Mouse (Mus musculus): Measurements from ENCODE around the gene Me1. TPM values are rescaled to one million over a fixed set of nuclear protein-coding genes. Genes with fewer than 3 reads are reported as not detected.

Me1 gene
- polyA plus RNA-seq, 1 experiment from 2014 or later, result 22.9 TPM

DNA sequence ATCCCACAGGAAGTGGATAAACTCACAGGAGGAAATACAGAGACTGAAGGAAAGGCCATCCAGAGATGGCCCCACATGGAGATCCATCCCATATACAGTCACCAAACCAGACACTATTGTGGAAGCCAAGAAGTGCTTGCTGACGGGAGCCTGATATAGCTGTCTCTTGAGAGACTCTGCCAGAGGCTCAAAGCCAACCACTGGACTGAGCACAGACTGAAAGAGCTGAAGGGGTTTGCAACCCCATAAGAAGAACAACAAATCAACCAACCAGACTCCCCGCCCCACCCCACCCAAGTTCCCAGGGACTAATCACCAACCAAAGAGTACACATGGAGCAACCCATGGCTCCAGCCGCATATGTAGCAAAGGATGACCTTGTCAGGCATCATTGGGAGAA lies 19.5 kb downstream of the Me1 start:
- H3K27me3 ChIP-seq (replicated peaks), result no peaks in the 10 kb centered on the region
- H3K4me1 ChIP-seq (replicated peaks), result no peaks in the 10 kb centered on the region

DNA sequence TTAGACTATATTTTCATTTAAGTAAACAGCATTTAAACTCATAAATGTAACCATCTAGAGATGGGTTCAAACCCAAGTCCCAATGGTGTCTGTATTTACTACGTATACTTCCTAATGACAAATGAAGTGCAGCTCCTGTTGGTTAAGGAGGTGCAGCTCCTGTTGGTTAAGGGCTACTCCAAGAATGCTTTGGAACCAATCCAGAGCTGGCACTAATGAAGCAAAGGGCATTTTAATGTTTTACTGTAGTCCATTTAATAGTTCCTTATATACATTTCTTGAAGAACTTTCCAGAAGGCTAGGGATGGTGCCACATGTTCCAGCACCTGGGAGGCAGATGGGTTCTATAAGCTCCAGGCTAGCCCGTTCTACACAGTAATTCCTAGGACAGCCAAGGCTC lies 20.3 kb downstream of the Me1 start:
- H3K27ac ChIP-seq, result no peak overlapping the region
- H3K27me3 ChIP-seq (replicated peaks), result no peaks in the 10 kb centered on the region
- H3K9ac ChIP-seq, result no peak overlapping the region
- no peak overlapping the region for H3K4me2 ChIP-seq (replicated peaks)
- H3K4me1 ChIP-seq (replicated peaks), result no peaks in the 10 kb centered on the region
- H3K9me3 ChIP-seq, result no peaks in the 10 kb centered on the region
- H3K4me3 ChIP-seq (replicated peaks), result no peak overlapping the region
- H3K36me3 ChIP-seq, result no peaks in the 10 kb centered on the region
- 94% methylated on average over 2 of the region's 2 CpGs for WGBS
- ATAC-seq, result no peak

More for the DNA sequence above, 19.5 kb downstream of the Me1 start:
- Histone ChIP-seq H3K4me3 (replicated peaks) (no peak overlapping the region), H3K9me3 (no peaks in the 10 kb centered on the region), H3K9ac (no peak overlapping the region), H3K27ac (no peak overlapping the region), H3K4me2 (replicated peaks) (no peak overlapping the region), H3K36me3 (no peaks in the 10 kb centered on the region)
- ATAC-seq, result no peak
- 91% methylated on average over 3 of the region's 3 CpGs for WGBS

DNA sequence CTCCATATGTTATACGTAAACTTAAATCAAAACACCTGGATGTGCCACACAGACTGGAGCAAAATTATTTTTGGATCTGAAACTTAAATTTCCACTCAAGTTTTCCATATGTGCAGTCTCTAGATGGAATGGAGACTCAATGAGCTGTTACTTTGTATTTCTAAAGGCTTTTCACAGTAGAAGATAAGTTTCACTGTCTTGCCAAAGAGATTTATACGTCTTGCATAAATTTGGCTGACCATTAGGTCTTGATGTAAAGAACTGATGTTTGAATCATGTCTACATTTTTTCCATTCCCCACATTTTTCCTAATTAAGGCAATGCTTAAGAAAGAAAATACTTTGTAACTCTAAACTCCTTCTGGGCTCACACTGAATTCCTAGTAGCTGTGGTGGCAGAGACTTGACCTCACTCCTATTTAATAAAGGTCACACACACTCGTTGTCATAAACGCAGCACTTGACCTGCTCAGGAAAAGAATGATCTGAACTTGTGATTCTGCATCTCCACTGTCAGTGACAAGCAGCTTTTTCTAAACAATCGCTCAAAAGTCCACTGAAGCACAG lies 22.8 kb downstream of the Me1 start:
- Histone ChIP-seq H3K36me3 (no peaks in the 10 kb centered on the region), H3K9me3 (no peaks in the 10 kb centered on the region), H3K27ac (no peak overlapping the region), H3K9ac (no peak overlapping the region), H3K4me3 (replicated peaks) (no peak overlapping the region), H3K4me2 (replicated peaks) (no peak overlapping the region), H3K27me3 (replicated peaks) (no peaks in the 10 kb centered on the region), H3K4me1 (replicated peaks) (no peaks in the 10 kb centered on the region)
- no peak for ATAC-seq
- 64% methylated on average over 5 of the region's 5 CpGs for WGBS

DNA sequence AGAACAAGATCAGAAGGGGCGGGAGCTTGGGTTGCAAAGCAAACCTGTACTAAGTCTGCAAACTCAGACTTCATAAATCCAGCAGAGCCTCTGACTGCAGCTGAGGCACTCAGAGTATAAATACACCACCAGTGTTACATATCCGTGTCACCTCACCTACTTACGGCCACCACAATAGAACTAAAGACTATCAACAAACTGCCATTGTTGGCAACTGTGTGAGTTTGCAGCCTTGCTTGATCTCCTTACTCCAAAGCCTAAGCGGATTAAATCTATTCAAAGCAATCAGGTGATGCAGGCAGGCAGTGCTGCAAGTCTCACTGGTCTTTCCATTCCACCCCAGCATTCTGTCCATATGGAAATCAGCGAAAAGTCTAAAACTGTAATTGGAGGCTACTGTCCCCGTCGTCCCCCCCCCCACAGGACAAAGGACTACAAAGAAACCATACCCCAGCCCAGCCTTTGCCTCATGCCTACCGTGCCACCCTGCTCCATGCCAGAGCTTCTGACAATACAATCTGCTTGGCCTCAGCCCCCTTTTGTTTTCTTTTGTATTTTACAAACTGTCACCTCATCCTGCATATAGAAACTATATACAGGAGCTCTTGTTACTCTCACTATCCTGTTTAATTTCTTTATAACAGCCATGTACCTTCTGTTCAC lies 27.0 kb downstream of the Me1 start:
- ATAC-seq, result no peak
- 59% methylated on average over 8 of the region's 8 CpGs for WGBS
- Histone ChIP-seq H3K9me3 (no peaks in the 10 kb centered on the region), H3K4me1 (replicated peaks) (no peaks in the 10 kb centered on the region), H3K27ac (no peak overlapping the region), H3K27me3 (replicated peaks) (no peaks in the 10 kb centered on the region), H3K4me3 (replicated peaks) (no peak overlapping the region), H3K4me2 (replicated peaks) (no peak overlapping the region), H3K36me3 (no peaks in the 10 kb centered on the region), H3K9ac (no peak overlapping the region)

DNA sequence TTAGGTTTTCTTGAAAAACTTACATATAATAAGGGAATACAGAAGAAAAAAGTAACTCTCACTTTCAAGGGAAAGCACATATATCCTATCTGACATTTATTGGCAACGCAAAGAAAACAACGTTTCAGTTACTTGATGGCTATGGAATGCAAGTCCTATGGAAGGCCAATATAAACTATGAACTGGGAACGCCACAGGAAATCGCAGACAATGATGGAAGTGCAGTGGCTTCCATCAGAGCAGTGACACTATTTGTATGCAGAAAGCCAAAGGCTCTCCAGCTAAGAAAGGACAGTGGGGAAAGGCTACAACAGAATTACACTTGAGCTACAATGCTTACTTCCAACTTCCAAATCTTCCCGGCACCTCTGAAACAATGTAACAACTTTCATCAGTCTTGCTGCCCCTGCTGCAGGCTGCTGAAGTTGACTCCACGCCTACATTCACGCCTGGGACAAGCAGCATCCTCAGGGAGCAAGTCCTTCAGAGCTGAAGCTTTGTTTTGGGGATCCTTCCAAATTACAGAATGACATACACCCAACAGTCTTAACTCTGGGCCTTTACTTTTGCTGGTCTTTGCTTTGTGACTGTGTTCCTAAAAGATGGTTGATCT lies 28.5 kb downstream of the Me1 start:
- Histone ChIP-seq H3K4me2 (replicated peaks) (no peak overlapping the region), H3K27ac (no peak overlapping the region), H3K4me1 (replicated peaks) (no peaks in the 10 kb centered on the region), H3K36me3 (no peaks in the 10 kb centered on the region), H3K27me3 (replicated peaks) (no peaks in the 10 kb centered on the region), H3K4me3 (replicated peaks) (no peak overlapping the region), H3K9ac (no peak overlapping the region), H3K9me3 (no peaks in the 10 kb centered on the region)
- ATAC-seq, result no peak
- WGBS, result 43% methylated on average over 7 of the region's 7 CpGs

DNA sequence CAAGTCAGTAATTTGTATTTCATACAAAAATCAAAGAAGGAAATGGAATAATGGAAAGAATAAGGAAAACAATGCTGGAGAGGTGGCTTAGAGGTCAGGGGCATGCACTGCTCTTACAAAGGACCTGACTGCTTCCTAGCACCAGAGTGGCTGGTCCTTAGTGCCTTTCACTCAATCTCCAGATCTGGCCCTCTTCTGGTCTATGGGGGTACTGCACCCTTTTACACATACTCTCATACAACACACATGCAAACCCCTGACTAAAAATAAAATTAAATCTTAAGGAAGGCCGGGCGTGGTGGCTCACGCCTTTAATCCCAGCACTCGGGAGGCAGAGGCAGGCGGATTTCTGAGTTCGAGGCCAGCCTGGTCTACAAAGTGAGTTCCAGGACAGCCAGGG lies 34.1 kb downstream of the Me1 start:
- Histone ChIP-seq H3K36me3 (no peaks in the 10 kb centered on the region), H3K4me2 (replicated peaks) (no peak overlapping the region), H3K27me3 (replicated peaks) (no peaks in the 10 kb centered on the region), H3K9ac (no peak overlapping the region), H3K9me3 (no peaks in the 10 kb centered on the region), H3K27ac (no peak overlapping the region), H3K4me3 (replicated peaks) (no peak overlapping the region), H3K4me1 (replicated peaks) (no peaks in the 10 kb centered on the region)
- no peak for ATAC-seq
- 96% methylated on average over 6 of the region's 6 CpGs for WGBS

DNA sequence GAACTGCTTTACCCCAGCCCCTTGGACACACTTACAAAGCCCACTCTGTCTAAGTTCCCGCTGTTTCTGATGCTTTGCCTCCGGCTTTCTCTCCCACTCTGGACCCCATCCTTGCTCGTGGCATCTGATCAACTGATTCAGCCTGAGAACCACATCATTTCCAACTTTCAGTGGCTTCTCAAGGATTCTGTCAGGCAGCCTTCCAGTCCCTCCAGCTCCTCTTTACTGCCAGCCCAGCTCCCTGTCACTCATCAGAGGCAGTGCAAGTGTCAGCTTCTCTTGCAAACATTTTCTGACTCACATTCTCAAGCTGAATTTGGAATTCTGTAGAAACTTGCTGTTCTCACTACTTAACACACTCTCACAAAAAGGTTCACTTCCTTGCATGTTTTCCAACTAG lies 34.5 kb downstream of the Me1 start:
- Histone ChIP-seq H3K9ac (no peak overlapping the region), H3K4me3 (replicated peaks) (no peak overlapping the region), H3K4me1 (replicated peaks) (no peaks in the 10 kb centered on the region), H3K4me2 (replicated peaks) (no peak overlapping the region), H3K36me3 (no peaks in the 10 kb centered on the region), H3K27me3 (replicated peaks) (no peaks in the 10 kb centered on the region), H3K9me3 (no peaks in the 10 kb centered on the region), H3K27ac (no peak overlapping the region)
- no peak for ATAC-seq
- WGBS, result 96% methylated on average over 3 of the region's 3 CpGs

DNA sequence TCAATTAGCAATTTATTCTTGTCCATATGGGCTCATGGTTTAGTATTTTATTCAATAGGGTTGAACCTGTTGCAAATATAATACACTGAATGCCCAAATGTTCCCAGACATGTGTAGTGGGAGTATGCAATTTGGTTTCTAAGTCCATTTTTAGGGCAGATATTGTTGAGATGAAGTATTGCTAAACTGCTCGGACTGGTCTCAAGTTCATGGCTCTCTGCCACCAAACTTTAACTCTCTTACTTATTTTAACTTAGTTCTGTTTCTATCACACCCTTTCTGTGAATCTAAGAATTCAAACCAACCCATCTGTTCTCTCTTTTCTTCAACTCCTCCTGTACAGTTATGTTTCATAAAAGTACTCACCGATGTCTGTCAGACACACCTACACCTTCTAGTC lies 35.4 kb downstream of the Me1 start:
- H3K27me3 ChIP-seq (replicated peaks), result no peaks in the 10 kb centered on the region
- no peaks in the 10 kb centered on the region for H3K9me3 ChIP-seq
- H3K4me1 ChIP-seq (replicated peaks), result no peaks in the 10 kb centered on the region
- no peak overlapping the region for H3K27ac ChIP-seq
- 78% methylated on average over 2 of the region's 2 CpGs for WGBS
- H3K9ac ChIP-seq, result no peak overlapping the region
- ATAC-seq, result no peak
- H3K36me3 ChIP-seq, result no peaks in the 10 kb centered on the region
- H3K4me3 ChIP-seq (replicated peaks), result no peak overlapping the region
- H3K4me2 ChIP-seq (replicated peaks), result no peak overlapping the region

DNA sequence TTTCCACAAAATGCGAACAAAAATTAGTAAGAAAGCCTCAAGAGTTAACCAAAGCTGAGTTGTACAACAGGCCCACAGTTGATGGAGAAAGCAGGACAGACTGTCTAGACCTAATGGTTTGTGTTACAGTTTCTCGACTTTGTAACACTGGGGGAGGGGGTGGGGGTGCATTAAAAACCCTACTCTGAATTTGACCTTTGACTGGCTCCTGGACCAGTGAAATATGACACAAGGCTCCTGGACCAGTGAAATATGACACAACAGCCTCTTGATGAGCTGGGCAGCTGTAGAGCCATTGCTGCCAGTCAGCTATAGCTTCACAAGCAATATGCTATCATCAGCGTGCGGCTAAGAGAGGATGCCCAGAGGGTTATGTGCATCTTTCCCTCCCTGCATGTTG lies 37.4 kb downstream of the Me1 start:
- no peak overlapping the region for H3K9ac ChIP-seq
- WGBS, result 89% methylated on average over 4 of the region's 4 CpGs
- H3K4me2 ChIP-seq (replicated peaks), result no peak overlapping the region
- no peaks in the 10 kb centered on the region for H3K36me3 ChIP-seq
- H3K27ac ChIP-seq, result no peak overlapping the region
- H3K4me3 ChIP-seq (replicated peaks), result no peak overlapping the region
- no peaks in the 10 kb centered on the region for H3K4me1 ChIP-seq (replicated peaks)
- no peaks in the 10 kb centered on the region for H3K9me3 ChIP-seq
- ATAC-seq, result no peak
- H3K27me3 ChIP-seq (replicated peaks), result no peaks in the 10 kb centered on the region

DNA sequence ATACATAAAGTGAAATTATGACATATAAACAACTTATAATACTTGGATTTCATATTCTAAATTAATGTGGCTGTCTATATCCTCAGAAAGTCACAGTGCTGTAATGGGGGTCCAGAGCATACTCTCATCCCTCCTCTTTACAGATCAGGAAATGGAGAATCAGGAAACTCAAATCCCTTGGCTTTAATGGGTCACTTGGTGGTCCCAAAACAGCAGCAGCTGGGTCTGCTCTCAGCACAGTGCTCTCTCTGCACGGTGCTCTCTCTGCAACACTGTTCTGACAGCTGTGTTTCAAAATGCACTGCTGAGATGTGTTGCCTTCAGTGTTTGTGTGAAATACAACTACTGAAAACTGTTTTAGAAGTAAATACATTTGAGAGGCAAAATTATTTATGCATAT lies 43.6 kb downstream of the Me1 start:
- Histone ChIP-seq H3K4me3 (replicated peaks) (no peak overlapping the region), H3K27ac (no peak overlapping the region), H3K4me2 (replicated peaks) (no peak overlapping the region), H3K9me3 (no peaks in the 10 kb centered on the region), H3K9ac (no peak overlapping the region), H3K36me3 (no peaks in the 10 kb centered on the region), H3K4me1 (replicated peaks) (no peaks in the 10 kb centered on the region), H3K27me3 (replicated peaks) (no peaks in the 10 kb centered on the region)
- 0 out of 2 replicates have a peak, but pooled peaks have one; percentile 49 for ATAC-seq
- 44% methylated on average over 1 of the region's 1 CpGs for WGBS

DNA sequence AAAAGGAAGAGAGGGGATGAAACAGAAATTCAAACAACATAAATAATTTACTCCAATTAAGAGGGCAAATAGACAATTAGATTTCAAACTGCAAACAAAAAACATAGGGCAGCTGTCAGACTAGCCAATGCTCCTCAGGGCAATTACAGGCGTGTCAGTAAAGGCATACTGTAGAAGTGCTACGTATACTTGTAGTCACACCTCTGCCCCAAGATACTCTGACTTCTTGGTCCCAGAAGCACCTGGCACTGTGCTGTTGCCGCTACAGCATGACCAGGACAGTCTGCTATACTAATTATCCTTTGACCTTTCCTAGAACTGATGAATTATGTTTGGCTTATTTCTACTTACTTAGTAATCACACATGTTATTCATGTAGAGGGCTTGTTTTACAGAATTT lies 44.5 kb downstream of the Me1 start:
- Histone ChIP-seq H3K27ac (no peak overlapping the region), H3K4me1 (replicated peaks) (no peaks in the 10 kb centered on the region), H3K27me3 (replicated peaks) (no peaks in the 10 kb centered on the region), H3K4me3 (replicated peaks) (no peak overlapping the region), H3K4me2 (replicated peaks) (no peak overlapping the region), H3K9me3 (no peaks in the 10 kb centered on the region), H3K9ac (no peak overlapping the region), H3K36me3 (no peaks in the 10 kb centered on the region)
- 69% methylated on average over 3 of the region's 3 CpGs for WGBS
- no peak for ATAC-seq

DNA sequence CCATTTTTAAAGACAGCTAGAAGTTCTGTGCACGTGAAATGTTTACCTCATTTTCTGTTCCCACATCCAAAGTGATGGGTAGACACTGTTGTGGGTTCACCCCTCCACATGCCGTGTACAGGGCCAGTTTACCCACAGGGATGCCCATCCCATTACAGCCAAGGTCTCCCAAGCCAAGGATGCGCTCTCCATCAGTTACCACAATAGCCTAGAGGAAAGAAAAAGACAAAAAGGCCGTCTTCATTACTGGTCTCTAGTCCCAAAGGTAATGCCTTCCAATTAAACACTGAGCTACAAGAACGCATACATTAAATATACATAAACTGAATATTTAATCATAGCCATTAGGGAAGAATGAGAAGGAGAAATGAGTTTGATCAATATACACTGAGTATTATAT lies 44.9 kb downstream of the Me1 start:
- H3K4me2 ChIP-seq (replicated peaks), result no peak overlapping the region
- 85% methylated on average over 5 of the region's 5 CpGs for WGBS
- H3K4me3 ChIP-seq (replicated peaks), result no peak overlapping the region
- no peak overlapping the region for H3K9ac ChIP-seq
- no peaks in the 10 kb centered on the region for H3K36me3 ChIP-seq
- H3K9me3 ChIP-seq, result no peaks in the 10 kb centered on the region
- no peak for ATAC-seq
- H3K27ac ChIP-seq, result no peak overlapping the region
- H3K4me1 ChIP-seq (replicated peaks), result no peaks in the 10 kb centered on the region
- no peaks in the 10 kb centered on the region for H3K27me3 ChIP-seq (replicated peaks)

DNA sequence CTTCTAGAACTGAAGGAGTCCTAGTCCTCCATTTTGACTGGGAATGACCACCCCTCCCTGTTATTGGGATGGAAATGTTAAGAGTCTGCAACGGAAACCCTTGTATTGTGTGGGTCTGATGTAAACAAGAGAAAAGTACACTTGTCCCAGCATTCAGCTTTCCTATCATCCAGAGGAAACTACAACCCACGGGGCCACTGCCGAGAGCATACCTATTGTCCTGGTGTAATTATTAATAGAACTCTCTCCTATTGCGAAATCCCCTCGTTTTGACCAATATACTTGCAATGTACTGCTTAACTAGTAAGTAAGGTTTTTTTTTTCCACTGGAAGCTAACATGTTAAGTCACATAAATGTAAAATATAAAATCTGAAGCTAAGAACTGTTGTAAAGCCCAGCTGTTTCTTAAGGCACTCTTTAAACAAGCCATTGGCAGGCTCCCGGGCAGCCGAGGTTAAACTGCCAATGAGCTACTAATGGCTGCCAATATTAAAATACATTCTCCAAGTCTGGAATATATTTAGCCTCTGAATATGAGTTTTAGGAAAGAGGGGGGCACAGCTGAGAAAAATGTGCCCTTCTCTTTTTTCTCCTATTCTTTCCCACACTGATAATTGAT lies 47.7 kb downstream of the Me1 start:
- H3K36me3 ChIP-seq, result no peaks in the 10 kb centered on the region
- WGBS, result 50% methylated on average over 7 of the region's 7 CpGs
- ATAC-seq, result peak; percentile 88
- H3K4me3 ChIP-seq (replicated peaks), result no peak overlapping the region
- H3K27me3 ChIP-seq (replicated peaks), result no peaks in the 10 kb centered on the region
- H3K27ac ChIP-seq, result no peak overlapping the region
- H3K9ac ChIP-seq, result no peak overlapping the region
- H3K4me1 ChIP-seq (replicated peaks), result no peaks in the 10 kb centered on the region
- H3K4me2 ChIP-seq (replicated peaks), result no peak overlapping the region
- no peaks in the 10 kb centered on the region for H3K9me3 ChIP-seq
